8 mouse cellular contexts compared by ENCODE assay signal in genomic region chr10:39369502-39369931, GRCm38 (mm10). TPM values are rescaled to one million over a fixed set of nuclear protein-coding genes. Genes with fewer than 3 reads are reported as not detected.
DNase-seq lines count a peak whose midpoint lies in the region; ATAC-seq and TF ChIP-seq lines count a peak whose summit lies in the region.

No protein-coding gene starts in this region.

- TF ChIP-seq CTCF in E14TG2a.4 (conservative IDR thresholded peaks at IDR 0.05; ENCODE audit: low read length) = no peak

- H3K4me1 ChIP-seq in E14TG2a.4 (replicated peaks; ENCODE audit: low read depth, low read length) = peaks cover 16% of the 10 kb centered on the region
- H3K4me1 ChIP-seq in forebrain, embryonic 14.5 days (ENCODE audit: control insufficient read depth, insufficient read depth, low read length) = peaks cover 34% of the 10 kb centered on the region
- peaks cover 39% of the 10 kb centered on the region for H3K4me1 ChIP-seq in neural tube, embryonic 15.5 days

- peak overlapping the region; percentile 98 for H3K27ac ChIP-seq in forebrain, embryonic 14.5 days (ENCODE audit: low read depth, low read length)
- H3K27ac ChIP-seq in neural tube, embryonic 15.5 days (replicated peaks) = peak overlapping the region; percentile 98

- intact Hi-C loops in heart, postnatal 14 days (cut with DNase I) = loop anchor here (2.0 to 5.0 kb wide), 3 partner anchors 107 to 197 kb away; no protein-coding TSS in a partner anchor

- H3K36me3 ChIP-seq in E14TG2a.4 (ENCODE audit: insufficient read depth, low read length) = peaks cover 5% of the 10 kb centered on the region; the same call in 1 of the 2 replicates
- H3K36me3 ChIP-seq in forebrain, embryonic 14.5 days (ENCODE audit: control insufficient read depth, insufficient read depth, low read length) = no peaks in the 10 kb centered on the region
- H3K36me3 ChIP-seq in neural tube, embryonic 15.5 days = no peaks in the 10 kb centered on the region

- peak; percentile 99 for ATAC-seq in forebrain, embryonic 14.5 days
- ATAC-seq in neural tube, embryonic 15.5 days (ENCODE audit: low FRiP score) = peak; percentile 99

- H3K27me3 ChIP-seq in E14TG2a.4 (ENCODE audit: insufficient read depth, low read length) = peaks cover 44% of the 10 kb centered on the region
- no peaks in the 10 kb centered on the region for H3K27me3 ChIP-seq in forebrain, embryonic 14.5 days (replicated peaks; ENCODE audit: control insufficient read depth, insufficient read depth, low read length)
- H3K27me3 ChIP-seq in neural tube, embryonic 15.5 days (replicated peaks) = no peaks in the 10 kb centered on the region

- H3K9me3 ChIP-seq in E14TG2a.4 (ENCODE audit: low read length) = no peaks in the 10 kb centered on the region
- no peaks in the 10 kb centered on the region for H3K9me3 ChIP-seq in forebrain, embryonic 14.5 days (replicated peaks; ENCODE audit: control insufficient read depth, low read length)
- H3K9me3 ChIP-seq in neural tube, embryonic 15.5 days (replicated peaks) = no peaks in the 10 kb centered on the region

- DNase-seq in cerebellum, adult 11 months = peak; percentile 94
- peak; percentile 99 for DNase-seq in forebrain, embryonic 14.5 days (ENCODE audit: low spot score)
- peak; percentile 95 for DNase-seq in heart, postnatal 14 days
- DNase-seq in layer of hippocampus, adult 11-12 months (ENCODE audit: low spot score) = peak; percentile 97
- DNase-seq in lung, adult 18-20 months = peak; percentile 94 to 96
- peak; percentile 97 for DNase-seq in testis, postnatal 14 days (ENCODE audit: low spot score)

- under 1% methylated on average over 39 of the region's 44 CpGs for WGBS in forebrain, embryonic 14.5 days
- under 1% methylated on average over 44 of the region's 44 CpGs for WGBS in neural tube, embryonic 15.5 days

- H3K4me3 ChIP-seq in E14TG2a.4 (replicated peaks; ENCODE audit: low read length) = peak overlapping the region; percentile 91
- peak overlapping the region; percentile 97 for H3K4me3 ChIP-seq in forebrain, embryonic 14.5 days (ENCODE audit: low read depth, low read length)
- H3K4me3 ChIP-seq in neural tube, embryonic 15.5 days (replicated peaks) = peak overlapping the region; percentile 98

- H3K9ac ChIP-seq in forebrain, embryonic 14.5 days (ENCODE audit: low read length) = peak overlapping the region; percentile 100
- H3K9ac ChIP-seq in neural tube, embryonic 15.5 days (replicated peaks) = peak overlapping the region; percentile 95

- H3K4me2 ChIP-seq in forebrain, embryonic 14.5 days (ENCODE audit: low read length) = peak overlapping the region; percentile 82
- H3K4me2 ChIP-seq in neural tube, embryonic 15.5 days = peak overlapping the region; percentile 77

RNA-seq across cellular contexts. Expression of gene Fyn, which starts 0.9 kb away (rescaled TPM):
- 79.1 and 85.0 TPM in 2 replicates for polyA plus RNA-seq in forebrain, embryonic 14.5 days (2014; fragmentation: Nextera tagmentation; extraction: Ambion mirVana)
- 10 to 100 TPM; 37.7 to 41.7 TPM for total RNA-seq in heart, postnatal 14 days (2021)
- 67.8 and 76.5 TPM in 2 replicates for polyA plus RNA-seq in neural tube, embryonic 15.5 days (2015; fragmentation: Nextera tagmentation; extraction: Ambion mirVana)

Comparison
In these comparisons a context has a peak if more than half of its experiments do, and no peak if none do; other contexts are left out.
1. Peak in every context shown above with its lines: DNase-seq, ATAC-seq, H3K4me3 ChIP-seq and H3K27ac ChIP-seq.